Mouse (Mus musculus): ENCODE measurements around the gene Gpc5. TPM values are rescaled to one million over a fixed set of nuclear protein-coding genes. Genes with fewer than 3 reads are reported as not detected.

Gene Gpc5
- total and polyA plus RNA-seq, 3 experiments: 0.14 TPM; not detected in 2

DNA sequence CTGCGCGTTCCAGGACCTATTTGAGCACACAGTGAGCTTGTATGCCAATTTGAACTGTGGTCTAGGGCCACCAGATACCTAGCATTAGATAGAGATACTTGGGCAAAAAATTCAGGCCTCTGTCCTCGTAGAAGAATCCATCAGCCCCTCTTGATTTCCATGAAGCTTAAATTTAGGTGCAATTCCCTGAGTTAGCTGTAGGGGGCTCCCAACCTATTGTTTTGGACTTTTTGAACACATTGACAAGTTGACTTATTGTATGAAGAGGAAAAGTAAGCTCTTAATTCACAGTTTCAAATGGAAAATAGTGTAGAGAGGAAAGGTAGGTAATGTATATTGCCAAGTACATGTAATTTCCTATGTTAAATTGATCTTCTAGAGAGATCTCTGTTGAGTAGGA lies 247.1 kb downstream of the Gpc5 start:
- Histone ChIP-seq H3K9ac (ENCODE audit: insufficient read depth, low read depth) (no peak overlapping the region), H3K36me3 (replicated peaks in 1 of 2; ENCODE audit: control insufficient read depth in 1 of 2, insufficient read depth in 1 of 2, low read length in 1 of 2) (no peaks in the 10 kb centered on the region), H3K4me3 (replicated peaks in 1 of 3; ENCODE audit: low read depth in 2 of 3, low read length in 2 of 3, poor library complexity in 1 of 3) (no peak overlapping the region), H3K4me1 (ENCODE audit: control insufficient read depth in 1 of 2, insufficient read depth in 2 of 2) (no peaks in the 10 kb centered on the region), H3K79me2 (replicated peaks; ENCODE audit: control insufficient read depth, extremely low read depth, insufficient read depth, poor library complexity, severe bottlenecking) (no peaks in the 10 kb centered on the region), H3K9me3 (replicated peaks; ENCODE audit: low read length) (peaks cover 2% of the 10 kb centered on the region), H3K4me2 (ENCODE audit: insufficient read depth, low read depth, poor library complexity, severe bottlenecking) (no peak overlapping the region), H3K27me3 (replicated peaks) (no peaks in the 10 kb centered on the region), H3K27ac (ENCODE audit: insufficient read depth, low read depth) (no peak overlapping the region)
- in situ Hi-C loops (cut with MboI; ENCODE audit: low pct_ligation_motif_present, low pct_unique_long_range_greater_than_20kb, low sequenced_read_pairs) (no loop called here), dilution Hi-C loops (cut with MboI; ENCODE audit: extremely low pct_ligation_motif_present, extremely low pct_unique_long_range_greater_than_20kb, low sequenced_read_pairs) (no loop called here)
- DNase-seq (ENCODE audit: extremely low read depth): peak; percentile 25
- TF ChIP-seq CTCF (conservative IDR thresholded peaks at IDR 0.05 in 1 of 2, IDR thresholded peaks at IDR 0.05 in 1 of 2; ENCODE audit: low read depth in 2 of 2, low read length in 2 of 2) (peak; percentile 12 to 51; a peak in 2 of 4 replicates), UBTF (IDR thresholded peaks at IDR 0.05; ENCODE audit: low read depth, low read length) (no peak), RAD21 (IDR thresholded peaks at IDR 0.05; ENCODE audit: low read depth, low read length) (peak; percentile 36), JUN (IDR thresholded peaks at IDR 0.05; ENCODE audit: insufficient read depth, low read depth, low read length) (no peak)

DNA sequence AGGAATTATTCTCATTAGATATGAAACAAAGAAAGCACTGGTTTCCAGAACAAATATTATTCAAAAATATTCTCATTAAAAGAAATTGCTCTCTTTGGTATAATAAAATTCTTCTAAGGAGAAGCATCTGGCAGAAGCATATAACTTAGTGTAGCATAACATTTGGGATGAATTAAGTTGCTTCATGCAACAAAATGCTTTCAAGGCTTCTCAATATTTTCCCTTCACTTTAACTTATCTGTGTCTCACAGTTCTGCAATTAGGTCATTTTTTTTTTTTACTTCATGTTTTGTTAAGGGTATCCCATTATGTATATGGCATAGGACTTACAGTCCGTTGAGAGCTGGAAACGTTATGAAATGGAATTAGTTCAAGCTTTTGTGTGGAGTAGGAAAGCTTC lies 250.6 kb downstream of the Gpc5 start:
- DNase-seq (ENCODE audit: extremely low read depth): no peak
- Histone ChIP-seq H3K27me3 (replicated peaks) (no peaks in the 10 kb centered on the region), H3K4me3 (replicated peaks in 1 of 3; ENCODE audit: low read depth in 2 of 3, low read length in 2 of 3, poor library complexity in 1 of 3) (no peak overlapping the region), H3K9ac (ENCODE audit: insufficient read depth, low read depth) (no peak overlapping the region), H3K79me2 (replicated peaks; ENCODE audit: control insufficient read depth, extremely low read depth, insufficient read depth, poor library complexity, severe bottlenecking) (no peaks in the 10 kb centered on the region), H3K4me1 (ENCODE audit: control insufficient read depth in 1 of 2, insufficient read depth in 2 of 2) (no peaks in the 10 kb centered on the region), H3K4me2 (ENCODE audit: insufficient read depth, low read depth, poor library complexity, severe bottlenecking) (no peak overlapping the region), H3K9me3 (replicated peaks; ENCODE audit: low read length) (peaks cover 2% of the 10 kb centered on the region), H3K27ac (ENCODE audit: insufficient read depth, low read depth) (no peak overlapping the region), H3K36me3 (replicated peaks in 1 of 2; ENCODE audit: control insufficient read depth in 1 of 2, insufficient read depth in 1 of 2, low read length in 1 of 2) (no peaks in the 10 kb centered on the region)
- in situ Hi-C loops (cut with MboI; ENCODE audit: low pct_ligation_motif_present, low pct_unique_long_range_greater_than_20kb, low sequenced_read_pairs) (no loop called here), dilution Hi-C loops (cut with MboI; ENCODE audit: extremely low pct_ligation_motif_present, extremely low pct_unique_long_range_greater_than_20kb, low sequenced_read_pairs) (no loop called here)
- no peak for TF ChIP-seq RCOR1 (conservative IDR thresholded peaks at IDR 0.05; ENCODE audit: low read depth, low read length)
- TF ChIP-seq PAX5 (IDR thresholded peaks at IDR 0.05; ENCODE audit: low read length): no peak
- TF ChIP-seq TCF12 (IDR thresholded peaks at IDR 0.05; ENCODE audit: low read depth, low read length): no peak
- TF ChIP-seq MAZ (IDR thresholded peaks at IDR 0.05; ENCODE audit: low read depth, low read length): no peak
- TF ChIP-seq JUN (IDR thresholded peaks at IDR 0.05; ENCODE audit: insufficient read depth, low read depth, low read length): no peak
- TF ChIP-seq MEF2A (IDR thresholded peaks at IDR 0.05; ENCODE audit: borderline replicate concordance, low read depth, low read length): no peak

DNA sequence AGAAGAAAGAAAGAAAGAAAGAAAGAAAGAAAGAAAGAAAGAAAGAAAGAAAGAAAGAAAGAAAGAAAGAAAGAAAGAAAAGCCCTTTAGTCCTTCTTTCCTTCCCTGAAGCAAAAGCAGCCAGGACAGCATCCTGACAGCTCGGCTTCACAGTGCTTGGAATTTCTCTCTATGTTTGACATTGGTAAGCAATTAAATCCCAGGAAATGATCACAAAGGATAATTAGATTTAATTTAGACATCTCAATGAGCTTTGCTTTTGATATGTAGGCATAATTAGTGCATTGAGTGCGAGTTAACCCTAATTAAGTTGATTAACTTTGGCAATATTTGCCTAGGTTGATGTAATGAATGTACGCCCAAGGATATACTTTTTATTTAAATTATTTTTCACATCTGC lies 257.4 kb downstream of the Gpc5 start:
- in situ Hi-C loops (cut with MboI; ENCODE audit: low pct_ligation_motif_present, low pct_unique_long_range_greater_than_20kb, low sequenced_read_pairs) (no loop called here), dilution Hi-C loops (cut with MboI; ENCODE audit: extremely low pct_ligation_motif_present, extremely low pct_unique_long_range_greater_than_20kb, low sequenced_read_pairs) (no loop called here)
- Histone ChIP-seq H3K9ac (ENCODE audit: insufficient read depth, low read depth) (no peak overlapping the region), H3K4me2 (ENCODE audit: insufficient read depth, low read depth, poor library complexity, severe bottlenecking) (no peak overlapping the region), H3K27me3 (replicated peaks) (no peaks in the 10 kb centered on the region), H3K9me3 (replicated peaks; ENCODE audit: low read length) (peaks cover 4% of the 10 kb centered on the region), H3K27ac (ENCODE audit: insufficient read depth, low read depth) (no peak overlapping the region), H3K79me2 (replicated peaks; ENCODE audit: control insufficient read depth, extremely low read depth, insufficient read depth, poor library complexity, severe bottlenecking) (no peaks in the 10 kb centered on the region), H3K4me3 (replicated peaks in 1 of 3; ENCODE audit: low read depth in 2 of 3, low read length in 2 of 3, poor library complexity in 1 of 3) (no peak overlapping the region), H3K4me1 (ENCODE audit: control insufficient read depth in 1 of 2, insufficient read depth in 2 of 2) (no peaks in the 10 kb centered on the region), H3K36me3 (replicated peaks in 1 of 2; ENCODE audit: control insufficient read depth in 1 of 2, insufficient read depth in 1 of 2, low read length in 1 of 2) (no peaks in the 10 kb centered on the region)
- DNase-seq (ENCODE audit: extremely low read depth): no peak
- TF ChIP-seq SMC3 (IDR thresholded peaks at IDR 0.05; ENCODE audit: low read depth, low read length) (no peak), MAX (IDR thresholded peaks at IDR 0.05; ENCODE audit: low read length) (no peak), NELFE (IDR thresholded peaks at IDR 0.05; ENCODE audit: low read depth, low read length) (no peak), MAFK (IDR thresholded peaks at IDR 0.05; ENCODE audit: insufficient replicate concordance, low read length) (no peak), USF1 (IDR thresholded peaks at IDR 0.05; ENCODE audit: low read depth, low read length) (no peak), SIN3A (IDR thresholded peaks at IDR 0.05; ENCODE audit: low read length) (no peak), MEF2A (IDR thresholded peaks at IDR 0.05; ENCODE audit: borderline replicate concordance, low read depth, low read length) (no peak), ELF1 (IDR thresholded peaks at IDR 0.05; ENCODE audit: low read depth, low read length) (no peak), CHD2 (IDR thresholded peaks at IDR 0.05; ENCODE audit: low read length) (no peak), USF2 (conservative IDR thresholded peaks at IDR 0.05; ENCODE audit: low read depth, low read length) (no peak), ZNF384 (IDR thresholded peaks at IDR 0.05; ENCODE audit: low read depth, low read length) (no peak), UBTF (IDR thresholded peaks at IDR 0.05; ENCODE audit: low read depth, low read length) (no peak), GABPA (IDR thresholded peaks at IDR 0.05; ENCODE audit: insufficient replicate concordance, low read depth, low read length) (no peak), CHD1 (IDR thresholded peaks at IDR 0.05; ENCODE audit: low read depth, low read length) (no peak), TCF12 (IDR thresholded peaks at IDR 0.05; ENCODE audit: low read depth, low read length) (no peak), MAZ (IDR thresholded peaks at IDR 0.05; ENCODE audit: low read depth, low read length) (no peak), NRF1 (IDR thresholded peaks at IDR 0.05; ENCODE audit: low read depth, low read length) (no peak)

All from CH12.LX (cell line).